Mouse (Mus musculus) c-Kit-positive CD71-positive TER-119-negative erythroid progenitor cells, embryonic 14.5 days (primary cell): ENCODE measurements around the gene Kcnd1.
A peak's percentile ranks its signal among the peaks of the same experiment; 100 is the strongest.

Experiments used
- DNase-seq: peaks from one replicate; pipeline ENCODE4 v3.0.0-alpha.2; 2013; ENCODE audit warnings: low read depth

The Kcnd1 gene

DNA sequence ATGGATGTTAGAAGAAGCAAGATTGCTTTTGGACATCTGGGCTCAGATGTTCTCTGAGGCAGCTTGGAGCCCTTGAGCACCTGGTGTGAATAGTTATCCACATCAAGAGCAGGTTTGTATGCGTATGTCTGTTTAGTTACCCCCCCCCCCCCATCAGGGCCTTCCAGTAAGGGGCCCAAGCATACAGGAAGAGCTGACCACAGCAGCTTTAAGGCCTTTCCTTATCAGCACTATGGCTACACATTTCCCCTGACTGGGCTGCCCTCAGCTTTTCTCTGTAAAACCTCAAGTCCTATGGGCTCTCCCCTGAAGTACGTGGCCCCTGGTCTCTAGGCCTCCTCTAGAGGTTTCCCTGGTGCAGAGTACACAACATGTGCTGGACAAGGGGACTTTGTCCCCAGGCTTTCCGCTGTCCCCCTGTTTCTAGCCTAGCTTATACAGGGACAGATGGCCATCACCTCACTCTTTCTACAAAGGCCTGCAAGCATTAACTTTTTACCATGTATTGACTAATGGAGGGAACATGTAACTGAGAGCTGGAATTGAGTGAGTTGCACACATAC lies 37.2 kb downstream of the Kcnd1 start:
- DNase-seq: no peak

DNA sequence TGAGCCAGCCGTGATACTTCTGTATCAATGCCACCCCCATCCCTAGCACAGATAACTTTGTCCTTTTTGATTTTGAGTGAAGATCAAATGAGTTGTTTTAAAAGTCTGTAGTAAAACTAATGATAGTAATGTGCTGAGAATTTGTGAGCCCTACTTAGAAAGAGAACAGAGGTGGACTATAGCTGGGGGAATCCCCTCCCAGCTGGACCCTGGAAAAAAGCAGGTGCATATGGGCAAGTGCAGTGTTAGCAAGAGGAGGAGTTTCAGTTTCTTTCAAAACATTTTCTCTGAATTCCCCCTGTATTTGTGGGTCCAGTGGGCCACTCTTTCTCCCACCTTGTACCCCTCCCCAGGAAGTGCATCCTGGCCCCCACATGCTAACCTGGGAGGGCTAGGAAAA lies 41.1 kb downstream of the Kcnd1 start:
- DNase-seq: no peak

DNA sequence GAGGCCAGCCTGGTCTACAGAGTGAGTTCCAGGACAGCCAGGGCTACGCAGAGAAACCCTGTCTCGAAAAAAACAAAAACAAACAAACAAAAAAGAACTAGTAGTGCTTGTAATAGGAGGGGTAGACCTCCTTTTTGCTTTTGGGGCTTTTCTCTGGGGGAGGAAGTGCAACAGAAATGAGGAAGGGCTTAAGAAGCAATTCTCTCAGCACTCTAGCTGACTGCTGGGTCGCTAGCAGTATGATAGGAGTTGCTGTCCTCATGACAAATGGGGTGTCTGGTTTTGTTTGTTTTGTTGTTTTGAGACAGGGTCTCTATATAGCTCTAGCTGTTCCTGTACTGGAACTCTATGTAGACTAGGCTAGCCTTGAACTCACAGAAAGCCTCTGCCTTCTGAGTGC lies 42.5 kb downstream of the Kcnd1 start:
- DNase-seq: no peak

DNA sequence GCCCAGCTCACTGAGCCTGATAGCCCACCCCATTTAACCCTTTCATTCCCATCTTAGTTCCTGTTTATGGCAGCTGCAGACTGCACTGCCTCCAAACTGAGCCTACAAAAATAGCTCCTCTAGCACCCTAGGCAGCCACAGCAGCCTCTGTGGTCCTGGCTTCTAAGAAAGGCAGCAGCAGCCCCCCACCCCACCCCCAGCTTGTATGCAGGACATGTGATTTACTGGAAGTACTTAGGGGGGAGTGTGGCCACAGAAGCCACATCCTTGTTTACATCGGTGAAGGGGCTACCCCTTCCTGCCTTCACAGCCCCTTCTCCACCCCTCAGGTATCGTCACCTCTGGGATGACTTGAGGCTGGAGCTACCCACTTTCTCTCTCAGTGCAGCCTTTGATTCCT lies 43.3 kb downstream of the Kcnd1 start:
- no peak for DNase-seq

DNA sequence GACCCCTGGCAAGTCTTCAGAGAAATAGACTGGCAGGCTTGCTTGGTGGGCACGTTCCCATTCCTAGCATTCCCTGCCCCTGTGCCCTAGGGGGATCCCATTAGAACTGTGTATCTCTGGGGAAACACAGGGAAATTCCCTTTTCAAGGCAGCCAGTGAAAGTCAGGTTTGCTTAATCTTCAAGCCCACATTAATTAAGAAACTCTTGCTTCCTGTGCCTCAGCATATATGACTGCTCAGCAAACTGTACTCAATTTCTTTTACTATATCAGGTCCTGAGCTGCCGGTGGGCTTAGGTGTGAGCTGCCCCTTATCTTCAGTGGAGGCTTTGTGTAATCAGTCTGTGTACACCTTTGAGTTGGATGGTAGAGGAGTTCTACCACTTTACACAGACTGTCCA lies 43.7 kb downstream of the Kcnd1 start:
- DNase-seq: no peak

DNA sequence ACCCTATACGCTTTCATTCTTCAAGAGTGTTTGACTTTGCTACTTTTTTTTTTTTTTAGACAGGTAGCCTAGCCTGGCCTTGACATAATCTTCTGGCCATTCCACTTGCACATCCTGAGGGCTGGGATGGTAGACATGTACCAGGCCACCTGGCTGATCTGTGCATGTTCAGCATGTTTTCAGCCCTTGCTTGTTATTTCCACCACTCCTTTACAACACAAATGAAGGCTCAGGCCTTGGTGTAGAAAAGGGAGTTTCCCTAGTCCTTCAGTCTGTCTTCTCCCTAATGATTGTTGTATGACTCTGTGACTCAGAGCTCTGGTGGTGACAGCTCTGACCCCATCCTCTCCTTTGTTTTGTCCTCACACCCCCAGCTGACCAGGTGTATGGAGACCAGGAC lies 45.1 kb downstream of the Kcnd1 start:
- no peak for DNase-seq

DNA sequence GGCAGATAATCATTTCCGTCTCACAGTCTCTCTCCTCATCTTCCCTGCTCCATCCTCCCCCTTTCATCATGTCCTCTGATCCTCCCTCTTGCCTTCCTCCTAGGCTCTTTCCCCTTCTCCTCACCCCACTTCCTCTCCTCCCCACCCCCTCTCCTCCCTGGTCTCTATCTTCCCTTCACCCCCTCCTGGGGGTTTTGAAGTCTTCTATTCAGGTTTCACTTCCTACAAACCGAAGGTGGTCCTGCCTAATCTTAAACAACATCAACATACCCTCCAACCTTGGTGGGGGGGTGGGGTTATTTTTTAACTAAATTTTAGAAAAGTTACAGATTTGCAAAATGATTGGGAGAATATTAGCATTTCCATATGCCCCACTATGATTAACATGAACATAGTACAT lies 46.4 kb downstream of the Kcnd1 start:
- DNase-seq: no peak

DNA sequence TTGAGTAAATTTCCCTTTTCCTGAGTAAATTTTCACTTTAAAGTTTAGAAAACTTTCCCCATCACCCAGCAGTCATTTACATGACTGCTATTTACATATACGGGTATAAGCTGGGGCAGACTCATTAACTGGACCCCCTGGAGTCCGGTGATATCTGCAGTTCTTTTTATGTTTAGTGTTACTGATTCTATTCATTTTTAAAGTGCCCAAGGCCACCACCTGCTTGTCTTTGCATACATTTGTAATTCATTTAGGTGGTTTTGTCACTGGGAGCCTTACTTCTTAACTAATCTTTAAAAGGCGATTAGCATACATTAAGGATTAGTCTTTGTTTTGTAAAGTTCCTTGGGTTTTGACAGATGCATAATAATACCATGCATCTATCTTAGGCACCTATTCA lies 47.7 kb downstream of the Kcnd1 start:
- DNase-seq: no peak

DNA sequence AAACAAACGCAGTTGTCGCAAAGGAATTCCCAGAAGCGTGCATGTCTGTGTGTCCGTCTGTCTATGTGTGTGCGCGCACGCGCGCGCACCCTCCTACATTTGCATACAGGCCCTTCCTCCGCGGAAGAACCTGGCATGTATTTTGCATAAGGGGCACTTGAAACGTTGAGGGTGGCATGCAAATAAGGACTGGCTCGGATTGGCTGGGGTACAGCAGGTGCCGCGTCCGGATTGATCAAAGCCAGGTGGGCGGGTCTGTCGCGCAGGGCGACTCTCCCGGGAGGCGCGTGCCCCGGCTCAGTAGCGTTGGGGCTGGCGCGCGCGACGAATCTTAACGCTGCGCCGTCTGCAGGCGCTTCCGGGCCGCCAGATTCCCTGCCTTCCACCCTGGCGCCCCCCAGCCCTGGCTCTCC lies 55.9 kb downstream of the Kcnd1 start, which contains the start of gene Pim2:
Gene Pim2 (plus strand): TSS at position 256 of the 413 bp plus-strand sequence.
- peak; percentile 73 for DNase-seq

DNA sequence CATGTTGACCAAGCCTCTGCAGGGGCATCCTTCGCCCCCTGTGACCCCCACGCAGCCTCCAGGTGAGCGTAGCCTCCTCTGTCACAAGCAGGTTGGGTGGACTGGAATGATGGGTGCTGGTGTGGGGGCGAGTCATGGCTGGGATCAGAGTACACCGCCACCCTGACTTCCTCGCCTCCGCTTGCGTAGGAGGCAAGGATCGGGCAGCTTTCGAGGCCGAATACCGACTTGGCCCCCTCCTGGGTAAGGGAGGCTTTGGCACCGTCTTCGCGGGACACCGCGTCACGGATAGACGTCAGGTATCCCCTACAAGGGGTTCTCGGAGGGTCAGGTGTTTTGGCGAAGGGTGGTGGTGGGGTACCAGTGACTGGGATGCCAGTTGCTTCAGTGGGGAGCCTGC lies 56.4 kb downstream of the Kcnd1 start:
- DNase-seq: no peak

DNA sequence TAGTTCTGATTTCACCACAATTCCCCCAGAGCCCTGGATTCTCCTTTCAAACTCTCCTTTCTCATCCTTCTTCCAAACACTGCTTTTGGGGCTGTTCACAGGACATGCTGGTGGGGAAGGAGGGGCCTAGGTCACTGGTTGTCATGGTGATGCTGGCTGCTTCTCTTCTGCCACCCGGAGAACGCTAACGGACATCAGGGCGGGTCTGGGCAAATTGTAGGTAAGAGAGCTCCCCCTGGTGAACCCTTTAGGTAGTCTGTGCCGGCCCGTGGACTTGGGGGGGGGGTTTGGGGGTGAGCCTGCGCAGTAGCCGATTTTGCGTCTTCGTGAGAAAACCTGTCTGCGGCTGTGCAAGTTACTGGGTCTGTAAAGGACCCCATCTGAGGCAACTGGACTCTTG lies 57.7 kb downstream of the Kcnd1 start:
- no peak for DNase-seq

DNA sequence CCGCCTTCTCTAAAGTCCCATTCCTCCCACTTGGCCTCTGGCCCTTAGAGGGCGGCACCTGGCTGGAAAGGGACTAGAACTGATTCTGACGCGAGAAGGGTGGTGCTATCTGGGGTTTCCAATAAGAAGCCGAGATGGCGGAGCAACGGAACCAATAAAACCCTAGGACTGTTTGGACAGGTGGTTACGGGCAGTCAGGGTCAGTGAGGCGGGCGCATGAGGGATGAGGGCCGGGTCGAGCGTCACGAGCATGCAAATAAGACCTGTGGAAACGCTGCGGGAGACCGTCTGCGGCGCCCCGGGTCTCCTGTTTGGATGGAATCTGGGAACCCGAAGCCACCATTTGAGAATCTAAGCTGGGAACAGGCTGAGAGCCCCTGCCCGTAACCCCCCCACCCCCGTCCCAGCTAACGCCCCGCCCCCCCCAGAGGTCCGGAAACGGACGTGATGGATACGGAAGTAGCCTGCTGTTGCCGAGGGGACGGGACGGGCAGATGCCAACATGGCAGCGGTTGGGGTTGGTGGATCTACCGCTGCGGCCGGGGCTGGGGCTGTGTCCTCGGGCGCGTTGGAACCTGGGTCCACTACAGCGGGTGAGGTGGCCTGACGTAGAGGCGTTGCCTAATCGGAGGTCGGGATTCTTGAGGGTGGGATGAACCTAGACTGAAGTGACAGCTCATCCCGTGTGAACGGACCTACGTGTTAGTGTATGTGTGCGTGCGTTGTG lies 61.9 kb downstream of the Kcnd1 start, which contains the start of gene Slc35a2:
Gene Slc35a2 (plus strand): TSS at position 188 of the 727 bp plus-strand sequence.
- DNase-seq: peak; percentile 75
